Mouse (Mus musculus) heart, postnatal 0 days (tissue): ENCODE measurements around the gene Plcb4.

ENCODE experiments used
- CTCF ChIP-seq: IDR thresholded peaks from 2 replicates; pipeline ENCODE4 v1.5.1; 2016; ENCODE audit warnings: antibody characterized with exemption, control low read depth, low read depth
- EP300 ChIP-seq: IDR thresholded peaks from 2 replicates; pipeline ENCODE4 v1.6.1; 2016; ENCODE audit warnings: antibody characterized with exemption, low read depth

DNA sequence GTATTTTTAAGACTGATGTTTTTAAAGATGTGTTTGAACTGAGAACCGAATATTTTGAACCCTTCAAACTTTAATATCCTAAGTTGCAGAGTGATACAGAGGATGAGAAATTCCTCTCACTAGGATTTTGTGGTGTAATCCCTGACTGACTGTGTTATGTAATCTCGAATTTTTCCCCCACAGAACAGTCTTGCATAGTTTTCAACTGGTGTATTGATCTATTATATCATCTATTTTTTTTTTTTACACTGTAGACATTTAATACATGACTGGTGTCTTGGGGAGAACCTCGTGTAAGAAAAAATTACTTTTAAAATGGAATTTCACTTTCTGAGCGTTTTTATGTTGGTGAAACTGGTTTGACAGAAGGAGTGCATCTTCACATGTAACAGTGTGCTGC, 2.0 kb downstream of the Plcb4 start:
- no peak for TF ChIP-seq CTCF
- TF ChIP-seq EP300 = no peak
